Mouse (Mus musculus): ENCODE measurements around the gene Plekhg3. TPM values are rescaled to one million over a fixed set of nuclear protein-coding genes. Genes with fewer than 3 reads are reported as not detected.

Plekhg3 gene
- total RNA-seq, 2 experiments from 2014 or later: 10.3 to 11.7 TPM

GRCm38 (mm10) chr12:76545786-76546370 is 15.2 kb downstream of the Plekhg3 start:
- intact Hi-C loops (cut with DNase I; ENCODE audit: low total_unique reads): no loop called here
- no peak for DNase-seq

GRCm38 (mm10) chr12:76546383-76547276 is 15.9 kb downstream of the Plekhg3 start:
- peak; percentile 63 for DNase-seq
- intact Hi-C loops (cut with DNase I; ENCODE audit: low total_unique reads): no loop called here

- DNase-seq: no peak
- intact Hi-C loops (cut with DNase I; ENCODE audit: low total_unique reads): no loop called here
These were observed 16.9 kb downstream of the Plekhg3 start for GRCm38 (mm10) chr12:76547409-76548081.

- no peak for DNase-seq
- intact Hi-C loops (cut with DNase I; ENCODE audit: low total_unique reads): no loop called here
These were observed 17.4 kb downstream of the Plekhg3 start for GRCm38 (mm10) chr12:76548082-76548423.

- intact Hi-C loops (cut with DNase I; ENCODE audit: low total_unique reads): no loop called here
- no peak for DNase-seq
These were observed 18.5 kb downstream of the Plekhg3 start for GRCm38 (mm10) chr12:76549203-76549602.

- intact Hi-C loops (cut with DNase I; ENCODE audit: low total_unique reads): no loop called here
These were observed 21.6 kb downstream of the Plekhg3 start for GRCm38 (mm10) chr12:76552321-76552720.

GRCm38 (mm10) chr12:76552958-76553357 is 22.3 kb downstream of the Plekhg3 start:
- DNase-seq: no peak
- intact Hi-C loops (cut with DNase I; ENCODE audit: low total_unique reads): no loop called here

More at GRCm38 (mm10) chr12:76552321-76552720, 21.6 kb downstream of the Plekhg3 start:
- no peak for DNase-seq

GRCm38 (mm10) chr12:76553917-76554316 is 23.2 kb downstream of the Plekhg3 start:
- intact Hi-C loops (cut with DNase I; ENCODE audit: low total_unique reads): no loop called here
- DNase-seq: peak; percentile 56

- no peak for DNase-seq
- intact Hi-C loops (cut with DNase I; ENCODE audit: low total_unique reads): no loop called here
These were observed 23.7 kb downstream of the Plekhg3 start for GRCm38 (mm10) chr12:76554392-76554791.

- intact Hi-C loops (cut with DNase I; ENCODE audit: low total_unique reads): no loop called here
- DNase-seq: no peak
These were observed 24.2 kb downstream of the Plekhg3 start for GRCm38 (mm10) chr12:76554871-76555386.

- DNase-seq: no peak
- intact Hi-C loops (cut with DNase I; ENCODE audit: low total_unique reads): no loop called here
These were observed 25.5 kb downstream of the Plekhg3 start for GRCm38 (mm10) chr12:76556187-76556586.

- intact Hi-C loops (cut with DNase I; ENCODE audit: low total_unique reads): no loop called here
- DNase-seq: no peak
These were observed 26.2 kb downstream of the Plekhg3 start for GRCm38 (mm10) chr12:76556745-76557389.

GRCm38 (mm10) chr12:76558206-76558605 is 27.5 kb downstream of the Plekhg3 start:
- DNase-seq: no peak
- intact Hi-C loops (cut with DNase I; ENCODE audit: low total_unique reads): no loop called here

GRCm38 (mm10) chr12:76562196-76562595 is 31.5 kb downstream of the Plekhg3 start:
- no peak for DNase-seq
- intact Hi-C loops (cut with DNase I; ENCODE audit: low total_unique reads): no loop called here

- DNase-seq: no peak
- intact Hi-C loops (cut with DNase I; ENCODE audit: low total_unique reads): no loop called here
These were observed 35.6 kb downstream of the Plekhg3 start for GRCm38 (mm10) chr12:76566284-76566683.

- no peak for DNase-seq
- intact Hi-C loops (cut with DNase I; ENCODE audit: low total_unique reads): no loop called here
These were observed 39.7 kb downstream of the Plekhg3 start for GRCm38 (mm10) chr12:76570221-76570940.

- intact Hi-C loops (cut with DNase I; ENCODE audit: low total_unique reads): no loop called here
- DNase-seq: no peak
These were observed 40.6 kb downstream of the Plekhg3 start for GRCm38 (mm10) chr12:76571266-76571665.

GRCm38 (mm10) chr12:76572261-76573251 is 41.9 kb downstream of the Plekhg3 start:
- intact Hi-C loops (cut with DNase I; ENCODE audit: low total_unique reads): no loop called here
- no peak for DNase-seq
